ENCODE assay signal across 1 mouse cellular context in genomic region chr10:61147157-61148040, GRCm38 (mm10).
TF ChIP-seq lines count a peak whose summit lies in the region.

Sgpl1 (minus strand) TSS chr10:61147703.

TF ChIP-seq in CH12.LX, 34 proteins besides CTCF, POLR2A, EP300 and RAD21 (continued from another document):
- peak; percentile 48; the same call in 1 of the 2 replicates for TF ChIP-seq MEF2A (IDR thresholded peaks at IDR 0.05; ENCODE audit: borderline replicate concordance, low read depth, low read length)
- peak; percentile 59 for TF ChIP-seq NRF1 (IDR thresholded peaks at IDR 0.05; ENCODE audit: low read depth, low read length)
- TF ChIP-seq JUN (IDR thresholded peaks at IDR 0.05; ENCODE audit: insufficient read depth, low read depth, low read length) = no peak
- TF ChIP-seq E2F4 (IDR thresholded peaks at IDR 0.05; ENCODE audit: insufficient replicate concordance, low read depth, low read length) = no peak
- TF ChIP-seq JUND (conservative IDR thresholded peaks at IDR 0.05; ENCODE audit: low read depth, low read length) = no peak
- TF ChIP-seq ELF1 (IDR thresholded peaks at IDR 0.05; ENCODE audit: low read depth, low read length) = peak; percentile 95
- TF ChIP-seq BHLHE40 (IDR thresholded peaks at IDR 0.05; ENCODE audit: low read depth, low read length) = peak; percentile 91
TF ChIP-seq in CH12.LX: peak in this region for 18.
